Mouse (Mus musculus) right cerebral cortex, postnatal 36 days (tissue): ENCODE data around the gene Tm9sf1.

Experiments used
- DNase-seq, 2 experiments: peaks; one replicate each; pipeline ENCODE4 v3.0.0; 2022; ENCODE audit warnings: low spot score in 2 of 2, mixed read lengths in 1 of 2

Tm9sf1 gene

DNA sequence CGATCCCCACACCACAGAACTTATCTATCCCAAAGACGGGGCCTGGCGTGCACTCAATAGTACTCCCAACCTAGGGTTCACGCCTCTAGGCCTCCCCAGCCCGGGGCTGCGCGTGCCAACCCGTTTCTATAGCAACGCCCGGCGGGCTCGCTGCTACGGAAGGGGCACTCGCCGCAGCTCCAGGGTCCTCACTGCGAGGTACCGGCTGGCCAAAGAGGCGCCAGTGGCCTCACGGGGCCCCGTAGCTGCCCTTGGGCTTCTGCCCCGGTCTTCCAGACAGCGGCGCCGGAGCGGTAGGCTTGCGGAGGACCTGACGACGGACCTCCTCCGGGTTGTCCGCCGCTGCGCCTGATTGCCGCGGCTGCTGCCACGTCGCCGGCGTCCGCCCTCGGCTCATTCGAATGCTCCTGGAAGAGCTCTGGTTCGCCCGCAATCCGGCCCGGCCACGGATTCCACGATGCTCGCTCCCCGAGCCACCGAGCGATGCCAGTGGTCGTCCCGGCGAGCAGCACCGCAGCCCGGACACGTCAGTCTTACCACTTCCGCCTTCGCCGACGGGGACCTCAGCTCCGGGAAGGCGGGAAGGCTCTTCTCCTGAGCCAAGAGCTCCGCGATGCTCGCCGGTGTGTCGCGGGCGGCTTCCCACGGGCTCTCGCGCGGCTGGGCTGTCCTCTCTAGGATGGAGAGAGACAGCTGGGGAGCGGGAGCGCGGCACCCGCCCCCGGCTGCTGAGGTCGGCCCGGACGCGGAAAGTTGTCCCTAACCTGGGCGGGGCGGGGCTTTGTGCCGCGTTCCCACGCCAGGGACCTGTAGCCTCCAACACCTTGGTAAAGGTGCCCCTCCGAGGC lies at the start of gene Tm9sf1:
TSS of gene Tm9sf1 (minus strand) at position 747 of the 848 bp plus-strand sequence.
- DNase-seq = peak; percentile 82 to 83

DNA sequence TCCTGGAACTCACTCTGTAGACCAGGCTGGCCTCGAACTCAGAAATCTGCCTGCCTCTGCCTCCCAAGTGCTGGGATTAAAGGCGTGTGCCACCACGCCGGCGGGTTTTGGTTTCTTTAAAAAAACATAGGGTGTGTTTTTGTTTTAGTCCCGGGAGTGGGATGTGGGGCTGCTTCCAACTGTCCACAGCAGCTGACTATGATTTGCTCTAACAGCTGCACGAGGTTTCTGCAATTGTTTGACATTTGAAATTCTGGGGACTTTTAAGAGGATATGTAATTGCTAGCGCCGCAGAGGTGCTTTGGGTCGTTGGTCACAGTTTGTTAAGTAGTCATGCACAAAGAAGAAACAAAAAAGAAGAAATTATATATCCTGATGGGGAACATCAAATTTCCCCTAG lies 45.8 kb upstream of the Tm9sf1 start:
- DNase-seq = no peak

DNA sequence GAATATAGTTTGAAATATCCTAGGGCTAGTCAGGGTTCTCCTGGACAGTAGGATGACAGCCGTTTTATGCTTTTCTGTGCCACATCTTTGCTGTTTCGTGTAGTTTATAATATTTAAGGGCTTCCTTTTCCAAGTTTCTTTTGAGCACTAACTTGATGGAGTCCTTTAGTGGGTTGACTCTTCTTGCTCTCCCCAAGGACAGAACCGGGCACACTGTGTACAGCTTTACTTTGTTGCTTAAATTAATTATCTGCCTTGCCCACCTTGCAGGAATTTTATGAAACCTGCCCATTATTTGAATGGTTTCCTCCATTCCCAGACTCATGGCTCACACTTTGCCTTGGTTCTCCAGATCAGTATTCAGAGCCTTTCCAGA lies 38.5 kb upstream of the Tm9sf1 start:
- no peak for DNase-seq

GRCm38 (mm10) chr14:55681160-55682117 lies 37.8 kb upstream of the Tm9sf1 start, which contains the start of gene Tinf2:
Gene Tinf2 (minus strand): TSS chr14:55681820.
- DNase-seq = peak; percentile 94 to 97

- no peak for DNase-seq
These were observed 34.0 kb upstream of the Tm9sf1 start for GRCm38 (mm10) chr14:55677615-55678014.

DNA sequence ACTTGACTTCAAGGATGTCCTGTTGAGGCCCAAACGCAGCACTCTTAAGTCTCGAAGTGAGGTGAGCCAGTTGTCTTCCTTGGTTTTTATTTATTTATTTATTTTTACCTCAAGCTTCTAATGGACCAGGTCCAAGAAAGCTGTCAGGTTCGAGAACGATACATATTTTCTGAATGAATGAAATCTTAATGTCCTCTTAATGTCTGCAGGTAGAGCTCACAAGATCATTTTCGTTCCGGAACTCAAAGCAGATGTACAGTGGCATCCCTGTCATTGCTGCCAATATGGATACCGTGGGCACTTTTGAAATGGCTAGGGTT lies 29.1 kb upstream of the Tm9sf1 start:
- no peak for DNase-seq

DNA sequence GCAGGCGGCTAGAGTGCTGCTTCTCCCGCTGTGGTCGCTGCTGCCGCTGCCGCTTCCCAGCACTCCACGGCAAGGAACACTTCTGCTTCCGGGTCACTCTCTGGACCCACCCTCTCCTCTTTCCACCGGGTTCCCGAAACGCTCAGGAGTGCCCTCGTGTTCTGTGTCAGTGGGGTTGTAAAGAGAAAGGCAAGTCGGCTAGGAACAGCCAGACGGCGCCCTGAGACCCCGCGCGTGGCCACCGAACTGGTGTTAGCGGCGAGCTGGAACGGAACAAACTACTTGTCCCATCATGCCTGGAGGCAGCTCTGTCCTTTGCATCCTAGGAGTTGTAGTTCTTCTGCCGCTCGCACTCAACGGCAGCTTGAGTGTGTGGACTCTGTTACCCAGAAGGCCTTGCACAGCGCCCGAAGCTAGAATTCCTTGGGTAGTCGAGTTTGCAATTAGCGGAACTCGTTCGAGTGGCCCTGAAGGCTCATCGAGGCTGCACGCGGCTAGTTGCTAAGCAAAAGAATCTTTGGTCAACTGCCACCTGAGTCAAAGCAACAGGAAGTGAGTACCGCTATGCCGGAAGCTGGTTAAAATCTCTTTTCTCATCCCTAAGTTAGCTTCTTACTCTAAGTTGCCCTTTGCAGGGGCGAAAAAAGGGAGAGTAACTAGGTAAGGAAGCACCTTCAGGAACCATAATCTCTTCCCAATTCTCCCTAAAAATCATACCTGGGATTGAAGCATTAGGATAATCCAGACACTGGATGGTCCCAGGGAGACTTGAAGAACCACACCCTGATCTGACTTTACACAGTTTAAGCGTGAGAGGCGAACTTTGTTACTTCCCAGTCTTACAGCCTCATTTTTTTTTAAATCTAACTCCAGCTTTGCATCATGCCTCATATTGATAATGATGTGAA lies 28.5 kb upstream of the Tm9sf1 start, which contains the start of the genes Gmpr2 and Nedd8:
TSS of gene Gmpr2 (plus strand) at position 109 of the 908 bp plus-strand sequence.
TSS of gene Nedd8 (minus strand) at position 292 of the 908 bp plus-strand sequence.
- peak; percentile 95 to 98 for DNase-seq

GRCm38 (mm10) chr14:55671486-55671832 lies 27.9 kb upstream of the Tm9sf1 start:
- DNase-seq = peak in 1 of 2 experiments; percentile 64

DNA sequence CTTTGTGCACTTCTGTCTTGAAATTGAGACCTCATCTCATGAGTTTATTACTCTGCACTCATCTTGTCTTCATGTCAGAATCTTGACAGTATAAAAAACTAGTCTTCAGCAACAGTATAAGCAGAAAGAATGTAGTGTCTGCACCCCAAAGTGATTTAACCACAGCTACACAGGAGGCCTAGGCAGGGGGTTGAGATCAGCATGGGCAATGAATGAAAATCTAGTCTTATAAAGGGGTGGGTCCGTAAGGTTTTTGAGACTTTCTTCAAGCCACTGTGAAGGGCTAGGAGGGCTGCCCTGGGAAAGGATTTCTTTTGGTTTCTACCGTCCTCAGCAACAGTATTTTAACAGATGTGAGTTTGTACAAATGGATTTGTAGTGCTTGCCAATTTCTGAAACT lies 17.0 kb upstream of the Tm9sf1 start:
- no peak for DNase-seq

- peak; percentile 76 to 79 for DNase-seq
These were observed 16.5 kb upstream of the Tm9sf1 start, which contains the start of gene Mdp1 for GRCm38 (mm10) chr14:55659960-55660573. Gene Mdp1 (minus strand): TSS chr14:55660508.

GRCm38 (mm10) chr14:55658011-55658410 lies 14.4 kb upstream of the Tm9sf1 start:
- DNase-seq = no peak

DNA sequence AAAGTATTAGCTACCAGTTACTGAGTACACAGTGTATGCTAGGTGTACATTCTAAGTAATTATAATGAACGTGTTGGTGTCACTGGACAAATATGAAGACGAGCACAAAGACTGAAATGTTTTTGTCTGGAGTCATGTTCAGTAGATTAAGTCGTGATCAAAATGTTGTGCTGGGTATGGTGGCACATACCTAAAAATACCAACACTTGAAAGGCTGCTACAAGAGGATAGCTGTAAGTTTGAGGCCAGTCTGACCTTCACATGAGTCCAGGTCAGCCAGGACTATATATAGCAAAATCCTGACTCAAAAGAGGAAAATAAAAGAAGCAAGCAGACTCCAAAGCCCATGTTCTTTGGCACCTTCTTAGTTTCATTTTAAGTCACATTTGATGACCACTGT lies 13.3 kb upstream of the Tm9sf1 start:
- DNase-seq = no peak

DNA sequence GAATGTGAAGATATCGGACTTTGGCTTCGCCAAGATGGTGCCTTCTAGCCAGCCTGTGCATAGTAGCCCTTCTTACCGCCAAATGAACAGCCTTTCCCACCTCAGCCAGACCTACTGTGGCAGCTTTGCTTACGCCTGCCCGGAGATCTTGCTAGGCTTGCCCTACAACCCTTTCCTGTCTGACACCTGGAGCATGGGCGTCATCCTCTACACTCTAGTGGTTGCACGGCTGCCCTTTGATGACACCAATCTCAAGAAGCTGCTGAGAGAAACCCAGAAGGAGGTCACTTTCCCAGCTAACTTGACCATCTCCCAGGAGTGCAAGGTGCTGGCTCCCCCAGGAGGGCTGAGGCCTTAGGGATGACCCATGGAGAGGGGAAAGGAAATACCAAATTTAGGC lies 7.9 kb upstream of the Tm9sf1 start:
- no peak for DNase-seq

DNA sequence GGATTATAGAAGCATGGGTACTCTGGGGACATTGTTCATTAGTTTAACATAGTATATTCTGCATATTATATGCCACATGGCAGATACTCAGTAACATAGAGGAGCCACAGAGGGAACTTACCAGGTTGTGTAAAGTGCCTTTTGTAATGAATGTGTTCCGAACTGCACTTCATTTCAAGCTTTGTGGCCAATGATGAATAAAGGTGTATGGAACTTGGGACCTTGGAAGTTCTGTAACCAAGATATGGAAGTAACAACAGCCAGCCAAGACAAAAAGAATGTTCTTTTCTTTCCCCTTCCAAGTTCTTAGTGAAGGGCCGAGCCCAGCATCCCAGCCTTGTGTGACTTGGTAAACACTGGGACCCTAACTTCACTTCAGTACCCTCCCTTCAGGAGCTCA lies 6.3 kb upstream of the Tm9sf1 start, which contains the start of gene Tssk4:
TSS of gene Tssk4 (plus strand) at position 301 of the 400 bp plus-strand sequence.
- no peak for DNase-seq

DNA sequence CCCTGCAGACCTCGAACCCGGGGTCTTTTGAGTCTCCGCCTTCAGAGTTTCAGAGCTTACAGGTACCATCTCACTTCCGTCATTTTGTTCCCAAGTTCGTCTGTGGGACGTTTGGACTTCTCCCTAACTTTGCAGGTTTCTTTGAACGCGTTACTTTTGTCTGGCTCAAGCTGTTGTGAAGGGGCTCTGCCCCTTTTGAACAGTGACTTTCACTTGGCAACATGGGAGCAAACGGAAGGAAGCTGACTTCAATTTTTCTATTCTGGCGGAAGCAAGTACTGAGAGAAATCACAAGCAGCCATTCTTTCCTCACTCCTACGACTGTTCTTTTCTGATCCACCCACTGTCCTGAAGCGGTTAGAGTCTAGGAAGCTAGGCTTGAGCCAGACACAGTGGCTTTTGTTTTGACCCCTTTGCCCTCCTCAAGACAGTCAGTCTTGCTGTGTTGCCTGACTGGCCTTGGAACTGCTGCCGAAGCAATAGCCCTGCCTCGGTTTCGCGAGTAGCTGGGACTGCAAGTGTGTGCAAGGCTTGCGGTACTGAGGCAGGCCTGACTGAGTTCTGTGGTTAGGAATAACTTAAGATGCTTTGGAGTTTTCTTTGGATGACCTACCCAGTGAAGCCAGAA lies 769 bp upstream of the Tm9sf1 start:
- DNase-seq = no peak

DNA sequence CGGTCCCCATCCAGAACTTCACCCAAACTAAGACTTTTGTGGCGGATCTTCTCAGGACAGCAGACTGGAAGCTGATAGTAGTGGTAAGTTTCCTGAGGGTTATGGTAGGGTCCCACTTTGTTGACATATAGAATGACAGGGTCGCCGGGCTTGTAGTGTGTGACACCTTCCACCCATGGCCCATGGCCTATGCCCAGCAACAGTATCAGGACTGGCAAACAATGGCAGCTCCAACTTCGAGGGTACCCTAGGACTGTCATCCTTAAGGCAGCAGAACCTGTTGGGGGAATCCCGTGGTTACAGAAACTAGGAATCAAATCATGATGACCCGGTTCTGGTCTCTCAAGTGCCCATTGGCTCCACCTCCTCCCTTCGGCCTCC lies 937 bp downstream of the Tm9sf1 start:
- no peak for DNase-seq

GRCm38 (mm10) chr14:55641291-55641690 lies 2.3 kb downstream of the Tm9sf1 start:
- no peak for DNase-seq

DNA sequence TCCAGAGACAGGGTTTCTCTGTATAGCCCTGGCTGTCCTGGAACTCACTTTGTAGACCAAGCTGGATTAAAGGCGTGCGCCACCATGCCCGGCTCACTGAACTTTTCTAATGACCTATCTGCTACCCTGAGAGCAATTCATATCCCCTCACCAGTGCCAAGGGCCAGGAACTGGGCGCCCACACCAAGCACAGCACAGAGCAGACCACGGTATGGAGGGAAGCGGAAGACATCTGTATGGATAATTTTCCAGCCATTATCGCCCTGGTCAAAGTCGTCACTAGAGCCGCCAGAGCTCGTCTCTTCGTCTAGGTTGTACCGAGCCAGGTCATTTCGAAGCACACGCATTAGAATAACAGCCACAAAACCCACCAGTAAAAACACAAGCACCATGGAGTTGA lies 2.8 kb downstream of the Tm9sf1 start:
- no peak for DNase-seq

- no peak for DNase-seq
These were observed 5.8 kb downstream of the Tm9sf1 start, which contains the start of gene Gm49378 for GRCm38 (mm10) chr14:55637795-55638194. Gene Gm49378 (minus strand): TSS chr14:55637895.

DNA sequence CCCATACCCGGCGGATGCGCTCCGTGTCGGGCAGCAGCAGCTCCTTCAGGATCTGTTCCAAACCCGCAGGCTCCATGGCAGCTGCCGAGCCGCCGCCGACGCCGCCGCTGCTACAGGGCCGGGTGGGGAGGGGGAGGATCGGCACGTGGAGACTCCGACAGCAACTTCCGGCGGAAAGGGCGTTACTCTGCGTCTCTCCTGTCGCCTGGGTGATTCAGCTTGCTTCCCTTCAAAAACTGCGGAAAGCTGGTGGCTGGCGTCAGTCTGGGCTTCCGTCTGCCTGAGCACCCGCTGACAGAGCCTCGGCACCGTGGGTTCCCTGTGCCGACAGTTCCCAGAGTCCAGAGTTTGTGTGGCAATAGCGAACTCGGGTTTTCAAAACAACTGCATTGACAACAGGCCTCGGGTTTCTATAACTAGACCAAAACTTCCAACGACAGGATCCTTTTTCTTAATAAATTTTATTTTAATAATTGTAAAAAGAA lies 8.0 kb downstream of the Tm9sf1 start, which contains the start of gene Ipo4:
TSS of gene Ipo4 (minus strand) at position 435 of the 485 bp plus-strand sequence.
- peak; percentile 84 to 90 for DNase-seq
